Mouse (Mus musculus) heart, postnatal 0 days (tissue): ENCODE measurements at regions not wholly inside any gene's neighbourhood (a gene's known extent, or its start where the extent isn't known, plus 50 kb on each side); places are given as distances from the start of the nearest gene placed in this dataset.

Experiments
- ATAC-seq: fragments of 200-750 bp; cut with Nextera tagmentation; 2 replicates; pipeline ENCODE4 v1.8.0; 2017; ENCODE audit warnings: low read depth, moderate number of reproducible peaks, moderate library complexity; ENCODE audit not compliant: insufficient read depth
- DNase-seq: peaks from one replicate; pipeline ENCODE4 v3.0.0-alpha.2; 2016; ENCODE audit warnings: low spot score
- H3K27ac ChIP-seq: fragments of 300-500 bp; sonication (generic); 2 replicates; pipeline ENCODE4 v1.5.1; 2014; ENCODE audit warnings: low read depth, mild to moderate bottlenecking
- H3K27me3 ChIP-seq: fragments of 300-500 bp; sonication (generic); 2 replicates; pipeline ENCODE4 v1.6.1; 2014; ENCODE audit warnings: low read length, mixed read lengths; ENCODE audit not compliant: control insufficient read depth, insufficient read depth
- H3K36me3 ChIP-seq: fragments of 300-500 bp; sonication (generic); replicated peaks from 2 replicates; pipeline ENCODE4 v1.6.1; 2014; ENCODE audit warnings: low read length, mixed read lengths; ENCODE audit not compliant: control insufficient read depth, insufficient read depth
- H3K4me1 ChIP-seq: fragments of 300-500 bp; sonication (generic); 2 replicates; pipeline ENCODE4 v1.6.1; 2014; ENCODE audit warnings: antibody characterized with exemption; ENCODE audit not compliant: control insufficient read depth, insufficient read depth
- H3K4me2 ChIP-seq: fragments of 300-500 bp; sonication (generic); 2 replicates; pipeline ENCODE4 v1.6.1; 2014; ENCODE audit warnings: low read depth, mild to moderate bottlenecking, low read length, moderate library complexity
- H3K4me3 ChIP-seq: fragments of 300-500 bp; sonication (generic); 2 replicates; pipeline ENCODE4 v1.5.1; 2014; ENCODE audit warnings: low read depth, low read length
- H3K9ac ChIP-seq: fragments of 300-500 bp; sonication (generic); replicated peaks from 2 replicates; pipeline ENCODE4 v1.6.1; 2014; ENCODE audit warnings: low read depth, low read length, mixed read lengths
- H3K9me3 ChIP-seq: fragments of 300-500 bp; sonication (generic); replicated peaks from 2 replicates; pipeline ENCODE4 v1.6.1; 2016; ENCODE audit warnings: low read length; ENCODE audit not compliant: control insufficient read depth
- CTCF ChIP-seq: IDR thresholded peaks from 2 replicates; pipeline ENCODE4 v1.5.1; 2016; ENCODE audit warnings: antibody characterized with exemption, control low read depth, low read depth
- EP300 ChIP-seq: IDR thresholded peaks from 2 replicates; pipeline ENCODE4 v1.6.1; 2016; ENCODE audit warnings: antibody characterized with exemption, low read depth
- WGBS: fragments of 180-500 bp; shearing (Covaris S2); extraction: QIAGEN DNeasy Blood & Tissue Kit; methylation state at CpG from one replicate; pipeline ENCODE4 v1.1.7; 2014; 5-methylcytosine and 5-hydroxymethylcytosine counted together

DNA sequence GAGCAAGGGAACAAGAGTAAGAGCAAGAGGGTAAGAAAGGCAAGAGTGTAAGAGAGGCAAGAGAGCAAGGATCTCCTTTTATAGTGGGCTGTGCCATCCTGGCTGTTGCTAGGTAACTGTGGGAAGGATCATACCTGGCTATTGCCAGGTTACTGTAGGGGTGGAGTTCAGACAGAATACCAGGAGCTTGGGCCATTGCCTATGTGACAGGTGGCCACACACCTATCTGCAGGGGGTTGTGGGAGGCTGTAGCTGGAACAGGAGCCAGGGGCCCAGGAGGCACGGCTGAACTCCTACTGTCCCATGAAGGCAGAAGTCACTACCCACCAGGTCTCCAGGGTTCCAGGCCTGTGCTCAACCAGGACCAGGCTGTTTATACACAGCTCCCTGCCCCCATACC, 1149.0 kb downstream of the 9330182O14Rik start:
- DNase-seq: no peak
- no peaks in the 10 kb centered on the region for H3K4me1 ChIP-seq
- no peaks in the 10 kb centered on the region for H3K36me3 ChIP-seq
- H3K4me2 ChIP-seq: no peak overlapping the region
- H3K27ac ChIP-seq: no peak overlapping the region
- no peak overlapping the region for H3K4me3 ChIP-seq
- H3K27me3 ChIP-seq: no peaks in the 10 kb centered on the region
- TF ChIP-seq EP300 (no peak), CTCF (no peak)
- ATAC-seq: no peak
- no peaks in the 10 kb centered on the region for H3K9me3 ChIP-seq
- no peak overlapping the region for H3K9ac ChIP-seq
- 75% methylated on average over 1 of the region's 1 CpGs for WGBS

DNA sequence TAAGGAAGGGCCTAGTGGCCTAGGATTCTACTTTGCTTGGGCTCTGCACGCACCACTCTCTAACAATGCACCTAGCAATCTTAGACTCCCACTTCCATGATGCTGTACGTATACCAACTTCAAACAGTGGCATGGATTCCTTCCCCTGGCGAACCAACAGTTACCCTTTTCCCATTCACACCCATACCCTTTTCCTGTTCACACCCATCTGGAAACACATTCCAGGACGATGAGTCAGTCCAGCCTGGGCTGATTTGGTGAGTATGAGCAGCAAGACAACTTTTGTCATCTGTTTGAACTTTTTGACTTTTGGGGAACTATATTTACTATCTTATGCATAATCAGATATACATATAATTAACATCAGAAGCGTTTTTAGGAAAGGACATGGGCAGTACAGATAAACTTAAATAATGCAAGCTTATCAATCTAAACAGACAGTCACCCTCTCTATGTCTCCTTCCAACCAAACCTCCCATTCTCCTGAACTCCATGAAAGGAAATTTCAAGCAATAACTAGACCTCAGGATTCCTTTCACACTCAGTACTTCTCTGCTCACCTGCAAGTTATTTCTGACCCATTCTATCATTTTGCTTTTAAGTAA, 1152.7 kb downstream of the 9330182O14Rik start:
- TF ChIP-seq CTCF (no peak), EP300 (no peak)
- Histone ChIP-seq H3K4me2 (no peak overlapping the region), H3K9me3 (no peaks in the 10 kb centered on the region), H3K9ac (no peak overlapping the region), H3K27ac (no peak overlapping the region), H3K27me3 (no peaks in the 10 kb centered on the region), H3K4me3 (no peak overlapping the region), H3K36me3 (no peaks in the 10 kb centered on the region), H3K4me1 (no peaks in the 10 kb centered on the region)
- DNase-seq (no peak), ATAC-seq (no peak)
- 26% methylated on average over 5 of the region's 5 CpGs for WGBS

DNA sequence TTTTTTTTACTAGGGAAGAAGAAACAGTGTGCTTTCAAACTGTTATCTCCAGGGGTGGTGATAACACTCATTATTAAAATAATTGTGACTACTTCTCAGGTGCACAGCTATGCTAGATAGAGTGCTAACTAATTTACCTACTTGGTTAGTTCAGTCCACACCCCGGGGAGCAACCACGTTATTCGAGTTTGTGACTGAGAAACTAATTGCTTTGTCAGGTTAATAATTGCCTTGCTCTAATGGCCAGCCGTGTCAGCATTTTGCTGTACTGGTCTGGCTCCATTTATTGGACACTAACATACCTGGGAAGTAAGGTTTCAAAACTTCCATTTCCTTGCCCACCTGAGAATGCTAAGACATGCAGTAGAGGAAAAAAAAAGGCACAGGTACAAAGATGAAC, 1163.3 kb downstream of the 9330182O14Rik start:
- H3K4me3 ChIP-seq: no peak overlapping the region
- DNase-seq (no peak), ATAC-seq (no peak)
- no peak overlapping the region for H3K9ac ChIP-seq
- TF ChIP-seq CTCF: no peak
- no peak for TF ChIP-seq EP300
- H3K27me3 ChIP-seq: no peaks in the 10 kb centered on the region
- no peak overlapping the region for H3K4me2 ChIP-seq
- WGBS: 81% methylated on average over 4 of the region's 4 CpGs
- no peaks in the 10 kb centered on the region for H3K9me3 ChIP-seq
- H3K27ac ChIP-seq: no peak overlapping the region
- H3K4me1 ChIP-seq: no peaks in the 10 kb centered on the region
- H3K36me3 ChIP-seq: no peaks in the 10 kb centered on the region

DNA sequence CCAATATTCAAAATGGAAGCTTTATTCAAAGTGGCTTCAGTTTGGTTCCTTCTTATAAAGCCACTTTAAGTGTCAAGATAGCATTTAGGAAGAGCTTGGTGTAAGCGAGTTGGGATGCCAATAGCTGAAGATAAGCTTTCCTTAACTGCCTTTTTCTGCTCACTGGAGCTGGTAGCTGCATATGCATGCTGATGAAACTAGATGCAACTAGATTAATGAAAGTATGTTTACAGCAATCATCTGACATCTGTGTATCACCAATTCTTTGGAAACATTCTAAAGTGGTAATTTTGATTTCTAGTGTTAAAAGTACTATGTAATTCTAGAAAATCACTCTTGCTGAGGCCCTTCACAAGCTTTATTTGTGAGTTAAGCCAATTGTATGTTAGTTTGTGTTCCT, 1172.5 kb downstream of the 9330182O14Rik start:
- Histone ChIP-seq H3K4me3 (no peak overlapping the region), H3K4me2 (no peak overlapping the region), H3K27me3 (no peaks in the 10 kb centered on the region), H3K9me3 (no peaks in the 10 kb centered on the region), H3K27ac (no peak overlapping the region), H3K36me3 (no peaks in the 10 kb centered on the region), H3K4me1 (no peaks in the 10 kb centered on the region), H3K9ac (no peak overlapping the region)
- DNase-seq: no peak
- TF ChIP-seq EP300 (no peak), CTCF (no peak)
- ATAC-seq: no peak
- WGBS: 38% methylated on average over 1 of the region's 1 CpGs

DNA sequence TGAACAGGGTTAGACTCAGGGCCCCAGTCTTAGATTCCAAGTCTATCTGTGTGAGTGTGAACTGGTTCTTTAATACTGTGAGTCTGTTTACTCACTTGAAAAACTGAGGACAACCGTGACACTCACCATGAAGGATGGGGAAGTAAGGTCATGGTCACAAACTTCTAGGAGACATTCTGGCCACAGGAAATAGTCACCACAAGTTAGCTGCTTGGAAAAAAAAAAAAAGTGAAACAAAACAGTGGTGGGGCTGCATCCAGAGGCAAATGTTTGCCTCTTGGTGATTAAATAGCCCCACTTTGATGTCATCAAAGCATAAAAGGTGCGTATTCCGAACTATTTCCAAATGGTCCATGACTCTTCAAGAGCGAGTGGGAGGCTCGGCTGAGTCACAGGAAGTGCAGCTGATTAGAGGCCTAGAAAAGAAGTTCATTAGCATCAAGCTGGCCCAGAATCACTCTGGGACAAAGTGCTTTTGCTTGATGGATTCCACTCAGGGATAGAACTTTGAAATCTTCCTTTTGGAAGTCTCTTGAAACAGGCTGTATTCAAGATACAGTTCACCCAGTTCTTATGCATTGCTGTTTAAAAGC, 1177.7 kb downstream of the 9330182O14Rik start:
- Histone ChIP-seq H3K9me3 (no peaks in the 10 kb centered on the region), H3K27ac (no peak overlapping the region), H3K27me3 (no peaks in the 10 kb centered on the region), H3K36me3 (no peaks in the 10 kb centered on the region), H3K4me3 (no peak overlapping the region), H3K4me2 (no peak overlapping the region), H3K4me1 (no peaks in the 10 kb centered on the region), H3K9ac (no peak overlapping the region)
- DNase-seq (no peak), ATAC-seq (no peak)
- WGBS: 46% methylated on average over 5 of the region's 5 CpGs
- TF ChIP-seq CTCF (no peak), EP300 (no peak)

DNA sequence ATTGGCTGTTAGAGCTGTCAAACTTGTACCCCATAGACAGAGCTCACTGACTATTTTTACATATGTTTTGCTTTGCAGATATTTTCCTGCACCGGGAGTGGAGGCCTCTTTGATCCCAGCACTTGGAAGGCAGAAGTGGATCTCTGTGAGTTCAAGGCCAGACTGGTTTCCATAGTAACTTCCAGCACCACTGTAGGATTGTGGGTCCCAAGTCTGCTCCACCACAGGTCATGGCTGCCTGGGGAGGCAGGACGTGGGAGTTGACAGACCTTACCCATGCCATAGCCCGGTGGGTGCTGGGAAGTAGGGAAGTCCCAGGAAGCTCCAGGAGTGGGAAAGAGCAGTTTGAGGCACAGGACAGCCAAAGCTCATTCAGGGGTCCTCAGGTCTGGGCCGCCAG, 1180.8 kb downstream of the 9330182O14Rik start:
- Histone ChIP-seq H3K36me3 (no peaks in the 10 kb centered on the region), H3K9ac (no peak overlapping the region), H3K4me3 (no peak overlapping the region), H3K4me2 (no peak overlapping the region), H3K27me3 (no peaks in the 10 kb centered on the region), H3K27ac (no peak overlapping the region), H3K9me3 (no peaks in the 10 kb centered on the region), H3K4me1 (no peaks in the 10 kb centered on the region)
- DNase-seq (no peak), ATAC-seq (no peak)
- WGBS: 67% methylated on average over 4 of the region's 4 CpGs
- TF ChIP-seq EP300: no peak
- no peak for TF ChIP-seq CTCF
